Mouse (Mus musculus): ENCODE results near the gene Gm20388. TPM values are rescaled to one million over a fixed set of nuclear protein-coding genes. Genes with fewer than 3 reads are reported as not detected.
A peak's percentile ranks its signal among the peaks of the same experiment; 100 is the strongest.

Gene Gm20388
- total RNA-seq, 2 experiments from 2014 or later: 6.8 to 7.8 TPM

DNA sequence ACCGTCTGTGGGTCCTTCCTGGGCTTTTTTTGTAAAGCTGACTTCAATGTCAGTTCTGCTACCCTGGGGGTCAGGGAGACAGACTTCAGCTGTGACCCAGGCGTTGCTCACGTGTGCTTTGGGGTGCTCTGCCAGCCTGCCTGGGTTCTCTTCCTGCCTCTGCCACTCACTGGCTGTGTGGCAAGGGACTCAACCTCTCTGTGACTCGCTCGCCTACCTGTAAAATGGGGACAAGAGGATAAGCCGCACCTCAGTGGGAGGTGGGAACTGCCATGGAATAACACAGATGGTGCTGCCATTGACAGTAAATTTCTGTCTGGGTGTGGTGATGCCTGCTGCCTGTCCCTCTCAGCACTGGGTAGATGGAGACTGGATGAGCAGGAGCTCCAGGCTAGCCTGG, 605.0 kb downstream of the Gm20388 start:
- intact Hi-C loops (cut with DNase I): no loop called here
- DNase-seq: no peak

DNA sequence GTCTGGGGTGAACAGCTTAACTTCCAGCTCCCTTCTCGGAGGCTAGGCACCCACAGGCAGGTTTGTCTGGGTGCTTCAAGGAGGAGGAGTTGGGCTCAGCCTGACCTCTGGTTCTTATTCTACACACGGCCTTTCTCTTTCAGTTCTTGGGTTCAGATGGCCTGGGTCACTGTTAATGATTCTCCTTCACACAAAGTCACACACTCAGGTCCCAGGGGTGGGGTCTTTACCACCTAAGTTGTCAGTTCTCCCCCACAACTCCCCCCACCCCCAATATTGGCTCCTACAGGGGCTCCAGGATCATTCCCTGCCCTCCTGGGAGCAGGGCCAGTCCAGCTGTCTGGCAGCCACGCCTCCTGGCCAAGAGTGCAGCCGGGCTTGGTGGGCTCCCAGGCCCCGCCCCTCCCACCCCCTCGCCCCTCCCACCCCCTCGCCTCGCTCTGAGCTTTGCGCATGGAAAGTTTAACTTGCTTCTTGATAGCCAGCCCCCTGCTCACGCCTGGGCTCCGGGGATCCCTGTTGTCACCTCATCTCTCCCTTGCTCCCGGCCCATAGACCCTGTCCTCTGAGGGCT, 605.6 kb downstream of the Gm20388 start:
- no peak for DNase-seq
- intact Hi-C loops (cut with DNase I): no loop called here

DNA sequence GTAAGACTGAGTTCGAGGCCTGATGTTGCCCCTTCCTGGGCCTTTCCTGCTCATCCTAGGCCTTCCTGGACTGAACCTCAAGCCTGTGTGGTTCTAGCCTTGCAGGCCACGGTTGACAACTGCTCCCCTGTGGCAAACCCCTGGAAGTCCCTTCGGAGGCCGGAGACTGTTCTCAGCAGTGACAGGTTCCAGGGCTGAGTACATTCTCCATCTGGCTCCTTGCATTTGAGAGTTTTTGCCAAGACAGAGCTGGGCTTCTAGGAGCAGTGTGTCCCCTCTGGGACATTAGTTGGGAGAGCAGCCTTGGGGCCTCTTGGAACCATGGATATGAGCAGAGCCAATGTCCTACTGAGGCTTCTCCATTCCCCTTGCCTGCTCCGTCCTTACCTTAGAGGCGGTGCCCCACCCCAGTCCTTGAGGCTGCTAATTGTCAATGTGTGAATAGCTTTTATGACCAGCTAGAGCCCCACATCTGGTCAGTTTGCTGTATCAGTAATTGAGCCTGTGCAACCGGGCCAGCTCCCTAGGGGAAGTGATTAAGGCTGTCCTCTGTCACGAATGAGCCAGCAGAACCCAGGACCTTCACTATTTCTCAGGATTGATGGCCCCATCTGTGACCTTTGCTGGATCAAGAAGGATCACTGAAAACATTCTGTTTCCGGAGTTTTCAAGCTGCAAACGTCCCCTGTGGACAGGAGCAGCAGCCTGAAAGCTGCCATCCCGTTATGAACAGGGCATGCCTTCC, 607.2 kb downstream of the Gm20388 start:
- DNase-seq: no peak

DNA sequence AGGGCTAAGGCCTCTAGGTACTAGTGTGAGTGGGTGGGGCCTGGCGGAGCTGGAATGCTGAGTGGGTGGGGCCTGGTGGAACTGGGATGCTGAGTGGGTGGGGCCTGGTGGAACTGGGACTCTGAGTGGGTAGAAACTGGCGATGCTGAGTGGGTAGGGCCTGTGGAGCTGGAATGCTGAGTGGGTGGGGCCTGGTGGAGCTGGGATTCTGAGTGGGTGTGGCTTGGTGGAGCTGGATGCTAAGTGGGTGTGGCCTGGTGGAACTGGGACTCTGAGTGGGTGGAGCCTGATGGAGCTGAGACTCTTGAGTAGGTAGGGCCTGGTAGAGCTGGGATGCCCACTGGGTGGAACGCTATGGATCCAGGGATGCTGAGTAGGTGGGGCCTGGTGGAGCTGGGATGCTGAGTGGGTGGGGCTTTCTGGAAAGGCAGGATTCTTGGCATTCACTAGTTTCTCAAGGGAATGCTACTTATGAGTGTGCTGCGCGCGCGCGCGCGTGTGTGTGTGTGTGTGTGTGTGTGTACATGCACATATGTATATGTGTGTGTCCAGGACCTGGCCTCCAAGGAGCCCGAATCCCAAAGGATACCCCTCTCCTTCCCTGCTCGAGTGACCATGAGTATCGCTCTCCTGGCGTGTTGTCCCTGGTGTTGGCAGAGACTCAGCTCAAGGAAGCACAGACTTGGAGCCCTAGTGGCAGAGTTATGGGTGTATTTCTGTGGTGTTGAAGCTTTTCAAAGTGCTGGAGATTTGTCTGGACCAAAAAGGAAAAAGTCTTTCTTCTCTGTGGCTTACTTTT, 608.3 kb downstream of the Gm20388 start:
- intact Hi-C loops (cut with DNase I): no loop called here
- peak in 1 of 2 experiments; percentile 44 for DNase-seq

More for the DNA sequence above, 607.2 kb downstream of the Gm20388 start:
- intact Hi-C loops (cut with DNase I): no loop called here

DNA sequence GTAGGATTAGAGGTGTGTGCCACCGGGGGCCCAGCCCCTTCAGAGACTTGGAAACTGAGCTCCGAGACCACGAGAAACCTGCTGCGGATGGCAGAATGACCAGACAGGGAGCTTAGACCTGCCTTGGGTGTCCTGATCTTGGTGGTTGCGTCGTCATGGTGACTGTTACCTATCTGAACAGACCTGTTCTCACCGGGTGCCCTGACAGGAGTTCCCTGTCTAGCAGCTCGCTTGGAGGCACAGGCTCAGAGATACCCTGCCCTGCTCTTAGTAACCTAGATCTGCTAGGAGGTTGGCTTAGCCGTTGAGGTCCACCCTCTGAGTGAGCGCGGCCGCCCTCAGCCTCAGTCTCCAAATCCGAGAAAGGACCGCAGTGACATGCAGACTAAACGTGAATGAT, 609.6 kb downstream of the Gm20388 start:
- no peak for DNase-seq
- intact Hi-C loops (cut with DNase I): no loop called here

DNA sequence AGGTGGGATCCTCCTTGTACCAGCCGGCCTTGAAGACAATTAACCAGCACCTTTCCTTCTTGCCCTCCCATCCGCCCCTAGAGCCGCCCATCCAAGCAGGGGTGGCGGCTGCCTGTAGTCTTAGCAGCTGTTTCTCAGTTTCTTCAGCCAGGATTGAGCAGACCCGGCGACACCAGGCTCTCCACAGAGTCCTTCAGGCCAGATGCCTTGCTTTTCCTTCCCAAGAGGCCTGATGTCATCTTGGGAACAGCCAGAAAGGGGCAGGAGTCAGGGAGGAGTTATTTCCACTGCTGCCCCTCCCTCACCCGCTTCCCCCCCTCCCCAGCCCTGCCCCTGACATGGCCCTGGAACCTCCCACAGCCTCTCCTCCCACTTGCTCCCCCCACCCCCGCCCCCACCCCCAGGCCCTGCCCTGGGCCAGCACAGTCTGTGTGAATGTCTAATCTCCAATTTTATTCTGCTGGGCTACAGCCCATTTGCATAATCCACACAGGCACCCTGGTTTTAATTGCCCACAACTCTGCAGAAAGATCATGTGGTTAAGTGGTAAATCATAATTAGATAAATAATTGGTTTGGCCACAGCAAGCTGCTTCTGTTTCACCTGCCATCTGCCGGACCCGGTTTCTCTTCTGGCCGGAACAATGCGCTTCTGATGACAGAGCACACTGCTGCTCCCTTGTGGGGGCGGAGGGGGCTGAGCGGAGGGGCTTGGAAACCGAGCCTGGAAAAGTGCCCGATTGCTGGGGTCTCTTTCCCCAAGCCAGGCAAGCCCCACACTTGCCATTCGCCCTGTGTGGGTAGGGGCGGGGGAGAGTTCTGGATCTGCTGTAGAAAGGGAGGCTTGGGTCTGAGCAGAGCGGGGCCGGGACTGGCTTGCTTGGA, 610.3 kb downstream of the Gm20388 start:
- intact Hi-C loops (cut with DNase I): no loop called here

DNA sequence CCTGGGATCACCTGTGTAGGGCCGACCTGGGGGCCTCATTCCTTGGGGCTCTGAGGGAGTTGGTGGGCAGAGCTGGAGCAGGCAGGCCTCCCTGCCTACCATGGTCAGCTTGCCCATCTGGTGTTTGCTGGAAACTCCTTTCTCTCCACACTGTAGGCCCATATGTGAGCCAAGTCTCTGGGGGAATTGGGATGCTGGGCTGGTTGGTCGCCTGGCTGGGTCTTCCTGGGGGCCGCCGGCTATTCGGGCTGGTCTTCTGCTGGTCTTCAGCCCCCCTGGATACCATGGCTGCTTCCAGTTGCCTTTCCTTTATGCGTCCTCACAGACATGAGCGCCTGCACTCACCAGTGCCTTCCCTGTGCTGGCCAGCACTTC, 610.9 kb downstream of the Gm20388 start:
- intact Hi-C loops (cut with DNase I): no loop called here
- no peak for DNase-seq

More for the DNA sequence above, 610.3 kb downstream of the Gm20388 start:
- no peak for DNase-seq

DNA sequence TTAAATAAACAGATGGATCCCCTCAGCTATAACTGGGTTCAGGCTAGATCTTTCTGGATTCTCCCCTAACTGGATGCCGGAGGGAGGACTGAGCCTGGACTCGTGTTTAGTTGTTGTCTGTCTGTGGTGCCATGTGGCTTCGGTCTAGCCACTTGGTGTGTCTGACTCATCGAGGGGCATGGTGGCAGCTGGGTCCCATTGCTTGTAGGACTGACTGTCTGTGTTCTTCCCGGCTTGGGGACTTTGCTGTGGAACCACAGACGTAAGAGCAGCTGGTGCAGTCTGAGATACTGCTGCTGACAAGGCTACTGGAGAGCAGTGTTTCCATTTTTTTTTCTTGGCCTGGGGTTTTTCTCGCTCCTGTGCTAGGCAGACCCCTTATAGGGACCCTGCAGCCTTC, 613.0 kb downstream of the Gm20388 start:
- intact Hi-C loops (cut with DNase I): no loop called here
- DNase-seq: no peak

DNA sequence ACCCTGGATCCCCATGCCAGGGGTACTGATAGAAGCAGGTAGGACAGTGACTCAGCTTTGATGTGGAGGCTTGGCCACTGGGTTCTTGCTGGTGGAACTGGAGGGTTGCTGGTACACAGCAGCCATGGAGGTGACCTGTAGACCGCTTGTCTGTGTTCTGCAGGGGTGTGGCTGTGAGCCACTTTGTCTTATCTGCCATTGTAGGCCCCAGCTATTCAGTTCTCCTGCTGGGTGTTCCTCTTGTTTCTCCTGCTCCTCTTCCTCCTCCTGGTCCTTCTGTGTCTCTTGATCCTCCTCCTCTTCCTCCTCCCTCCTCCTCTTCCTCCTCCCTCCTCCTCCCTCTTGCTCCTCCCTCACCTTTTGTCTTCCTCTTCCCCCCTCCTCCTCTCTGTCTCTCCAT, 614.5 kb downstream of the Gm20388 start:
- intact Hi-C loops (cut with DNase I): no loop called here

DNA sequence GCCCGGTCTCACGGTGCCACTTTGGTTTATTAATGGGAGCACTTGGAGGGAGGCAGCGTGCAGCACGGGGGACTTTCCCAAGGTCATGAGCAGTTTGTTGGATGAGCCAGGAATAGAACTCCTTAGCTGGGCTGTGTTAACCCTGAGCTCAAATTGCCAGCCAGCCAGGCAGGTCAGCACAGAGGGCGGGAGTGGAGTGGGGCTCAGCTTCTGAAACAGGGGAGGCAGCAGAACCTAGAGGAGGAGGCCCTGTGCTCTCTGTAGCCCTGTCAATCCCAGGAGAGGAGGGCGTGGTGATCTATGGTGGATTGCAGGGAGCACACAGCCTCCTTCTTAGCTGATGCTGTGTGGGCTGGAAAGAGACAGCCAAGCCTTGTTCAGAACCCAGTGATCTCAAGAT, 615.2 kb downstream of the Gm20388 start:
- DNase-seq: peak in 1 of 2 experiments; percentile 28
- intact Hi-C loops (cut with DNase I): no loop called here

More for the DNA sequence above, 614.5 kb downstream of the Gm20388 start:
- DNase-seq: no peak

DNA sequence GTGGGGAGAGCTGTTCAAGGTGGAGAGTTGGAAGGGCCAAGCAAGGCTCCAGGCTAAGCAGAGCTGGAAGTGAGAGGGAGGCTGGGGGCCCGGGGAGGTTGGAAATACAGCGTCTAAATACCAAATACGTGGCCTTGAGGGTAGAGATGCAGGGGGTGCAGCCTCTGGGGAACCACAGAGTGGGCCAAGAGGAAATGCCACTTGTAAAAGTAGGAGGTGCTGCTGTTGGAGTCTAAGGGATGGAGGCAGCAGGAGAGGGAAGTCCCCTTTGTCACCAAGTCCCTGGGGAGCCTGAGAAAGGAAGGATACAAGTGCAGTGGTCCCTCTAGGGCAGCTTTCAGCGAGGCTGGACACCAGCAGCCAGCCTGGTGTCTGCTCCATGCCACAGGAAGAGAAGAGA, 615.9 kb downstream of the Gm20388 start:
- no peak for DNase-seq
- intact Hi-C loops (cut with DNase I): no loop called here

DNA sequence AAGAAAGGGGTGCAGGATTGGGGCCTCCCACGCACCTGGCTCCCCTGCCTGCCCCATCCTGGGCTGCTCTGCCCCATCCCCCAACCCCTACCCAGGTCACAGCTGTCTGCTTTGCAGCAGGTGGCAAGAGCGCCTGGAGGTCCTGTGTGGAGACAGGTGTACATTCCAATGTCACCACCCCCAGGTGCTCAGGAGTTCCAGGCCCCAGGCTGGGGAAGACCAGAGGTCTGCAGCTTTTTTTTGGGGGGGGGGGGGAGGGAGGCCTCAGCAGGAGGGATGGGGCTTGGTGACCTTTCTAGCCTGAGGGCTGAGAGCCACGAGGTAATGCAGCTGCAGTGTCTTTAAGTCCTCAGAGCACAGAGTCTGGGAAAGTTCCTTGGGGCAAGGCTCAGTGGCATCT, 617.7 kb downstream of the Gm20388 start:
- DNase-seq: no peak
- intact Hi-C loops (cut with DNase I): no loop called here

DNA sequence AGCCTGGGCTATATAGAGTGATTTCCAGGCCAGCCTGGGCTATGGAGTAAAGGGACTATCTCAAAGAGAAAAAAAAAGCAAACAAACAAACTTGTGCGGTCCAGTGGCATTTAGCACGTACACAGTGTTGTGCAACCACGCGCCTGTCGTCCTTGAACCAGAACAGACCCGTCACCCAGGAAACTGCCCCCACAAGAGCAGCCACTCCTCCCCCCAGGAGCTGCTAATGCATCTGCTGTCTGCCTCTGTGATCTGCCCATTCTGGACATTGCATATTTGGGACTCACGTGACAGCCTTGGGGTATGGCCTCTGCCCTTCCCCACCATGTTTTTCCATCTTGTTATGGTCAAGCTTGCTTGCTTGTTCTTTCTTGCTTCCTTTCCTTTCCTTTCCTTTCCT, 618.6 kb downstream of the Gm20388 start:
- no peak for DNase-seq
- intact Hi-C loops (cut with DNase I): no loop called here

DNA sequence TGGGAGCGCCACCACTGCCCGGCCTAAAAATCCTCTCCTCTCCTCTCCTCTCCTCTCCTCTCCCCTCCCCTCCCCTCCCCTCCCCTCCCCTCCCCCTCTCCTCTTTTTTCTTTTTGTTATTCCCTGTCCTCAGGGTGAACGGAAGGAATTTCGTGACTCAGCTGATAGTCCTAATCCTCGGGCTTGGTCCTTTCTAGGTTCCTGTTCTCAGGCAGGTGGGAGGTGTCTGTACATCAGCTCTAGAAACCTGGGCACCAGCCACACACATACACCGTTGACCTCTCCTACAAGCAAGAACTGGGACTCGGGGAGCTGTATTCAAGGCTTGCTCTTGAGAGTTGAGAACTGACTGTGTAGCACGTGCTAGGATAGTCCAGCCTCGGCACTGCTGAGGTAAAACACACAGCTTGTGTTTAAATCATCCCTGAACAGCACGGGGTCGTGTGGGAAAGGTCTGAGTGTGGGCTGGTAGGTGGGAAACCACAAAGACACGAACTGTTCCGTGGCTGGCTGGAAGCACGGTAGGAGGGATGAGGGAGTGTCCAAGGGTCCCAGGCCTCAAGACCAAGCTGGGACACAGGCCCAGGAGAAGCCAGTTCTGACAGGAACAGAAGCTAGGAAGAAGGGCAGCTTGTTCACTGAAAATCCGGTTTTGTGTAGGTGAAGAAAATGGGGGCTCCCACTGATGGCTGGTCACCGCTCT, 620.5 kb downstream of the Gm20388 start:
- intact Hi-C loops (cut with DNase I): loop anchor here (5.0 kb wide), 3 partner anchors 44 to 204 kb away; no protein-coding TSS in a partner anchor
- no peak for DNase-seq

DNA sequence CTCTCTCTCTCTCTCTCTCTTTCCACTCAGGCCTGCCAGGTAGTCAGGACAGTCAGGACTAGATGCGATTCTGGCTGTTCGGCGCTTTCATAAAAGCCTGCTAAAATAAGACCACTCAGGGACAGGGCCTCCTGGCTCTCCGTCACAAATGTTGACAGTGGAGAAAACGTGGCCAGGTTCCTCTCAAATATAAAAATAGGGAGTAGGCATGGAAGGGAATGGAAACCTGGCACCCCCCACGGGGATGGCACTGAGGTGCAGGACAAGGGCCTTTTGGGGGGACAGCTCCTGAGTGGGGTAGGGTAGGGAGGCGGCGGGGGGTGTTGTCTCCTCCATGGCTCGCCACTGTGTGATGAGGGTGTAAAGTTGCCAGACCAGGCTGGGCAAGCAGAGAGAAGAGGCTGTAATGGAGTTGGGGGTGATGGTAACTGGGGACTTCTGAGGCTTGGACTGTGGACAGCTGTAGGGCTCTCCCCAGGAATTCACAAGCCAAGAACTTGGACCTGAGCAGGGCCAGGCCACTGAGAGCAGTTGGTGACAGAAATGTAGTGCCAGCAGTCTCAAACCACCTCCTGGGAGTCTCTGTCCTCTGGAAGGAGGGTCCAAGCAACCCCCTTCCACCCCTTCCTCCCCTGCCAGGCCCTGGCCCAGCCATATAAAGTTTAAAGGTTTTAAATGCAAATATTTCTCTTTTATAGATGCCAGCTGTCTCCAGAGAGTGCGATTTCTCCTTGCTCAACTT, 621.3 kb downstream of the Gm20388 start:
- intact Hi-C loops (cut with DNase I): loop anchor here (5.0 kb wide), 3 partner anchors 45 to 205 kb away; no protein-coding TSS in a partner anchor
- DNase-seq: no peak

DNA sequence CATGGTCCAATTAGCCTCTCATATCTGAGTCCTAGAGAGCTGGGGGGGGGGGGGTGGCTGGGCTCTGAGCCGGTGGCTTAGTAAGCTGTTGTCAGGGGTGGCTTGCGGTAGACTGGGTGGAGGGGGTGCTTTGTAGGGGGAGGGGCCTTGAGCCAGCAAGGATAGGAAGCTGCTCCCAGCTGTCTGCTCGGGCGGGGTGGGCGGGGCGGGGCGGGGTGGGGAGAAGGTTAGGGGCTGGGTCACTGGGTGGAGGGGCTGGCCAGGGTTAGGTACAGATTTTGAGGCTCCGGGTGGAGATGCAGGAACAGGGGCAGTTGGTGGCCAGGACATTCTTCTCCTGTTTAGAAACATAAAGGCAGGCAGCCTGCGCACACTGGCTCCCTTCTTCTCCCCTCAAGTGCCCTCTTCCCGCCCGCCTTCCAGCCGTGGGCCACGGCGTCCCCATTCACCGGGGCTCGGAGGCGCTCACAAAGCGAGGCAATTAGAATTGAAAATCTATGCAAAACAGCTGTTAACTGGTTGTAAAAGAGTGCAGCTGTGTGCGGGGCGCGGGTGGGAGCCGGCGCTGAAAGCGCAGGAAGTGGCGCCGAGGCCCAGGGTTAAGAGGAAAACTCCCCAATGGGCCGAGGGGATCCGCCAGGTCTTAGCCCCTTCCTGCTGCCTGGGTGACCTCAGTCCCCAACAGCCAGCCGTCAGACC, 622.0 kb downstream of the Gm20388 start:
- DNase-seq: no peak
- intact Hi-C loops (cut with DNase I): loop anchor here (5.0 kb wide), 3 partner anchors 45 to 205 kb away; no protein-coding TSS in a partner anchor

DNA sequence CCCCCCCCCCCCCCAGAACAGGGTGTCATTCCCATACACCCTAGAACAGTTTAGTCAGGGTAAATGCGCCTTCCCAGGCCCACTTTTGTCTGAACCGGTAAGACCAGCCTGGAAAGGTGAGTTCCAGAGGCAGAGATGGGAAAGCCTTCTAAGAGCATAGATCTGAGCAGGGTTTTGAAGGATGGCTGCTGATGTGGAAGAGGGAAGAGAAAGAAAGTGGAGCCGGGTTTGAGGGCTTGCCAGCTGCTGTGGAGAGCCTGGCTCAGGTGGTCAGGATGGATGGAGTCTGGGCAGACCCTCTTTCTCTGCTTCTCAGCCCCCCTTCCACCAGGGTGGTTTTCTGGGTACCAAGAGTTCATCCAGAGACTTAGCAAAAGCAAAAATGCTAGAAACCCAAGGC, 622.7 kb downstream of the Gm20388 start:
- DNase-seq: no peak
- intact Hi-C loops (cut with DNase I): loop anchor here (5.0 kb wide), 3 partner anchors 46 to 206 kb away; no protein-coding TSS in a partner anchor

DNA sequence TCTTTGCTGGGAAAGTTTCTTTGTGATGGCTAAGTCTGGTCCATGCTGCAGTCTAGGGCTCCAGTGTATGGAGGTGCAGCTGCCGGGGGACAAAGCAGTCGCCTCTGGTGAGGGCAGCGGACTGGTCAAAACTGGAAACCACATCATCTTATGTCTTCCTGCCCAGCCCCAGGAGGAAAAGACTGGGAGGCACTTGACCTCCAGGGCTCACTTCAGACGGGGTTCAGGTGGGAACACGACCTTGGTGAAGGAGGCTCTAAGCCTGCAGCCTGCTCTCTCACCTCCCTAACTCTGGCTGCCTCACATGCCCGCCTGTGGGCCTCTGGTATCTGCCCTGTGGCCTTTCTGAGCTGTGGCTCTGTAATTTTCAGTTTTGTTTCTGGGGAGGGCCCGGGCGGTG, 623.4 kb downstream of the Gm20388 start:
- no peak for DNase-seq
- intact Hi-C loops (cut with DNase I): loop anchor here (5.0 kb wide), 3 partner anchors 47 to 207 kb away; no protein-coding TSS in a partner anchor
